Mouse (Mus musculus) erythroblast, embryonic 14.5 days (primary cell): ENCODE results near the gene Sidt2.

Experiments
- GATA1 ChIP-seq: IDR thresholded peaks from 2 replicates; pipeline ENCODE4 v1.6.1; 2012; ENCODE audit warnings: low read length, inconsistent platforms, mixed read lengths
- TAL1 ChIP-seq: IDR thresholded peaks from 3 replicates; pipeline ENCODE4 v1.6.1; 2012; ENCODE audit warnings: low read length, inconsistent platforms, mixed read lengths

GRCm38 (mm10) chr9:45958023-45958670, 3.1 kb upstream of the Sidt2 start:
- TF ChIP-seq GATA1 (no peak), TAL1 (no peak)
